Mouse (Mus musculus) hindbrain, embryonic 16.5 days (tissue): ENCODE measurements around the gene Rasl10b. TPM values are rescaled to one million over a fixed set of nuclear protein-coding genes. Genes with fewer than 3 reads are reported as not detected.

Experiments
- ATAC-seq: fragments of 200-750 bp; cut with Nextera tagmentation; 2 replicates; pipeline ENCODE4 v1.8.0; 2017; ENCODE audit warnings: moderate TSS enrichment, moderate library complexity
- H3K27ac ChIP-seq: fragments of 300-500 bp; sonication (generic); 2 replicates; pipeline ENCODE4 v1.5.1; 2014; ENCODE audit warnings: low read depth, mild to moderate bottlenecking, control low read depth, low read length, moderate library complexity
- H3K27me3 ChIP-seq: fragments of 300-500 bp; sonication (generic); replicated peaks from 2 replicates; pipeline ENCODE4 v1.6.1; 2014; ENCODE audit warnings: low read length; ENCODE audit not compliant: control insufficient read depth, insufficient read depth
- H3K36me3 ChIP-seq: fragments of 300-500 bp; sonication (generic); 2 replicates; pipeline ENCODE4 v1.6.1; 2014; ENCODE audit warnings: mild to moderate bottlenecking, low read length, moderate library complexity, mixed read lengths; ENCODE audit not compliant: control insufficient read depth, insufficient read depth
- H3K4me1 ChIP-seq: fragments of 300-500 bp; sonication (generic); 2 replicates; pipeline ENCODE4 v1.6.1; 2014; ENCODE audit warnings: low read depth, low read length; ENCODE audit not compliant: control insufficient read depth, insufficient read depth
- H3K4me2 ChIP-seq: fragments of 300-500 bp; sonication (generic); 2 replicates; pipeline ENCODE4 v1.6.1; 2014; ENCODE audit warnings: mild to moderate bottlenecking, low read length, control low read depth, moderate library complexity
- H3K4me3 ChIP-seq: fragments of 300-500 bp; sonication (generic); 2 replicates; pipeline ENCODE4 v1.5.1; 2014; ENCODE audit warnings: mild to moderate bottlenecking, low read length, control low read depth, moderate library complexity
- H3K9ac ChIP-seq: fragments of 300-500 bp; sonication (generic); 2 replicates; pipeline ENCODE4 v1.6.1; 2014; ENCODE audit warnings: low read depth, mild to moderate bottlenecking, control low read depth, low read length, moderate library complexity
- H3K9me3 ChIP-seq: fragments of 300-500 bp; sonication (generic); 2 replicates; pipeline ENCODE4 v1.6.1; 2014; ENCODE audit warnings: mild to moderate bottlenecking, low read length, moderate library complexity; ENCODE audit not compliant: control insufficient read depth
- WGBS: fragments of 180-500 bp; shearing (Covaris S2); extraction: QIAGEN DNeasy Blood & Tissue Kit; methylation state at CpG from one replicate; pipeline ENCODE4 v1.1.7; 2014; 5-methylcytosine and 5-hydroxymethylcytosine counted together
- polyA plus RNA-seq: library from polyadenylated mRNA; unstranded; fragments of >200 nt; fragmentation: Nextera tagmentation; extraction: Ambion mirVana; gene quantifications from 2 replicates; pipeline ENCODE4 v1.2.1, GENCODE M21; 2015

Gene Rasl10b
- polyA plus RNA-seq, 1 experiment from 2014 or later: 15.1 TPM

- no peak for ATAC-seq
These were observed 59.8 kb downstream of the Rasl10b start for GRCm38 (mm10) chr11:83468765-83469164.

More at GRCm38 (mm10) chr11:83468765-83469164, 59.8 kb downstream of the Rasl10b start:
- H3K27me3 ChIP-seq: no peaks in the 10 kb centered on the region; the same call in 1 of the 2 replicates
- H3K4me1 ChIP-seq: peaks cover 10% of the 10 kb centered on the region
- 89% methylated on average over 3 of the region's 3 CpGs for WGBS
- no peaks in the 10 kb centered on the region for H3K9me3 ChIP-seq
- no peak overlapping the region for H3K9ac ChIP-seq
- no peak overlapping the region for H3K27ac ChIP-seq
- no peaks in the 10 kb centered on the region for H3K36me3 ChIP-seq
- H3K4me3 ChIP-seq: no peak overlapping the region
- H3K4me2 ChIP-seq: no peak overlapping the region

Other genes with a start within 250 kb of the Rasl10b start
- not detected in 2 replicates for gene Slfn4, start 234.0 kb upstream of the Rasl10b start, polyA plus RNA-seq
- gene Slfn3, start 217.8 kb upstream of the Rasl10b start, polyA plus RNA-seq: 0.18 and 0.52 TPM in 2 replicates
- gene Slfn14, start 122.4 kb upstream of the Rasl10b start, polyA plus RNA-seq: 0.10 TPM in 1 of 2 replicates, not detected in the other
- 113 and 131 TPM in 2 replicates for gene Ap2b1, start 110.1 kb upstream of the Rasl10b start, polyA plus RNA-seq
- 15.0 and 16.7 TPM in 2 replicates for gene Pex12, start 106.6 kb upstream of the Rasl10b start, polyA plus RNA-seq
- 0.92 and 1.2 TPM in 2 replicates for gene Gas2l2, start 20.3 kb downstream of the Rasl10b start, polyA plus RNA-seq
- 0.50 and 0.56 TPM in 2 replicates for gene 1700020L24Rik, start 28.5 kb downstream of the Rasl10b start, polyA plus RNA-seq
- 3.2 and 3.4 TPM in 2 replicates for gene Mmp28, start 53.9 kb downstream of the Rasl10b start, polyA plus RNA-seq
- gene Taf15, start 63.9 kb downstream of the Rasl10b start, polyA plus RNA-seq: 7.3 and 9.4 TPM in 2 replicates
- not detected in 2 replicates for gene Heatr9, start 113.0 kb downstream of the Rasl10b start, polyA plus RNA-seq
- gene Ccl5, start 121.4 kb downstream of the Rasl10b start, polyA plus RNA-seq: 0.33 TPM in 1 of 2 replicates, not detected in the other
- 2.1 and 2.4 TPM in 2 replicates for gene Ccl9, start 169.5 kb downstream of the Rasl10b start, polyA plus RNA-seq
- gene Ccl6, start 183.9 kb downstream of the Rasl10b start, polyA plus RNA-seq: 2.3 and 3.4 TPM in 2 replicates
- gene Rpl9-ps1, start 236.5 kb downstream of the Rasl10b start, polyA plus RNA-seq: not detected in 2 replicates
- gene Ccl3, start 240.2 kb downstream of the Rasl10b start, polyA plus RNA-seq: 1.3 and 2.0 TPM in 2 replicates